Comparison of ENCODE assay signal across 8 mouse cellular contexts in genomic region chr8:94532000-94532399, GRCm38 (mm10). TPM values are rescaled to one million over a fixed set of nuclear protein-coding genes. Genes with fewer than 3 reads are reported as not detected.
DNase-seq lines count a peak whose midpoint lies in the region; ATAC-seq and TF ChIP-seq lines count a peak whose summit lies in the region.

No protein-coding gene starts in this region.

- peak; percentile 52 for ATAC-seq in Patski
- ATAC-seq in forebrain, postnatal 0 days = peak; percentile 52
- ATAC-seq in midbrain, embryonic 12.5 days (ENCODE audit: low FRiP score, low read depth) = 0 out of 2 replicates have a peak, but pooled peaks have one; percentile 14
- ATAC-seq in granulocyte monocyte progenitor cell, adult 5-6 weeks (replicated peaks; ENCODE audit: poor library complexity, severe bottlenecking) = no peak

- H3K36me3 ChIP-seq in heart, adult 2 months (ENCODE audit: control insufficient read depth, insufficient read depth, low read length) = no peaks in the 10 kb centered on the region
- H3K36me3 ChIP-seq in forebrain, postnatal 0 days (ENCODE audit: insufficient read depth) = no peaks in the 10 kb centered on the region
- no peaks in the 10 kb centered on the region for H3K36me3 ChIP-seq in midbrain, embryonic 12.5 days

- DNase-seq in heart, adult 2 months = no peak
- DNase-seq in heart, adult 9 months (ENCODE audit: low spot score in 2 of 2) = no peak
- peak; percentile 51 for DNase-seq in Patski (ENCODE audit: low read depth, low spot score)
- DNase-seq in forebrain, postnatal 0 days = peak; percentile 49
- no peak for DNase-seq in urinary bladder, postnatal 10 days (ENCODE audit: low spot score)
- DNase-seq in layer of hippocampus, adult 9-10 months (ENCODE audit: low spot score) = no peak

- POLR2A ChIA-PET in Patski (lab: Charles Lee) = interaction anchor here (1.0 to 1.3 kb wide), 2 partner anchors 40 to 225 kb away, joined by 3 to 7 read pairs; no protein-coding TSS in a partner anchor

- CTCF ChIA-PET in Patski (lab: Charles Lee) = interaction anchor here (0.7 to 3.1 kb wide), 3 partner anchors 8 to 52 kb away, joined by 3 to 10 read pairs (median 7); no protein-coding TSS in a partner anchor

- peak overlapping the region; percentile 76; the same call in 1 of the 2 replicates for H3K4me3 ChIP-seq in heart, adult 2 months
- peak overlapping the region; percentile 63 for H3K4me3 ChIP-seq in forebrain, postnatal 0 days (ENCODE audit: low read depth, low read length)
- peak overlapping the region; percentile 66 for H3K4me3 ChIP-seq in midbrain, embryonic 12.5 days

- peak overlapping the region; percentile 92 for H3K4me2 ChIP-seq in forebrain, postnatal 0 days (ENCODE audit: low read depth)
- H3K4me2 ChIP-seq in midbrain, embryonic 12.5 days (replicated peaks) = peak overlapping the region; percentile 95

- H3K9me3 ChIP-seq in forebrain, postnatal 0 days (ENCODE audit: low read length) = no peaks in the 10 kb centered on the region
- H3K9me3 ChIP-seq in midbrain, embryonic 12.5 days = no peaks in the 10 kb centered on the region

- no peak overlapping the region for H3K27ac ChIP-seq in heart, adult 2 months
- peak overlapping the region; percentile 74 for H3K27ac ChIP-seq in forebrain, postnatal 0 days (ENCODE audit: low read depth, low read length)
- peak overlapping the region; percentile 25; the same call in 1 of the 2 replicates for H3K27ac ChIP-seq in midbrain, embryonic 12.5 days (replicated peaks)

- no peak overlapping the region for H3K9ac ChIP-seq in heart, adult 2 months (ENCODE audit: low read depth, low read length)
- peak overlapping the region; percentile 77 for H3K9ac ChIP-seq in forebrain, postnatal 0 days
- H3K9ac ChIP-seq in midbrain, embryonic 12.5 days (replicated peaks) = peak overlapping the region; percentile 74; the same call in 1 of the 2 replicates

- TF ChIP-seq POLR2A in heart, adult 2 months (IDR thresholded peaks at IDR 0.05; ENCODE audit: insufficient read depth, low read depth, low read length) = no peak

- no peaks in the 10 kb centered on the region for H3K27me3 ChIP-seq in heart, adult 2 months (ENCODE audit: control insufficient read depth, insufficient read depth, low read length)
- no peaks in the 10 kb centered on the region for H3K27me3 ChIP-seq in Patski
- H3K27me3 ChIP-seq in forebrain, postnatal 0 days (ENCODE audit: insufficient read depth, low read length) = no peaks in the 10 kb centered on the region
- peaks cover 73% of the 10 kb centered on the region for H3K27me3 ChIP-seq in midbrain, embryonic 12.5 days

- peaks cover 6% of the 10 kb centered on the region for H3K4me1 ChIP-seq in heart, adult 2 months (ENCODE audit: control insufficient read depth, insufficient read depth, low read length)
- H3K4me1 ChIP-seq in forebrain, postnatal 0 days (ENCODE audit: insufficient read depth) = peaks cover 6% of the 10 kb centered on the region; the same call in 1 of the 2 replicates
- peaks cover 28% of the 10 kb centered on the region for H3K4me1 ChIP-seq in midbrain, embryonic 12.5 days

- in situ Hi-C loops in Patski (cut with MboI; ENCODE audit: low pct_unique_long_range_greater_than_20kb) = no loop called here

- WGBS in heart, adult 2 months = 31% methylated on average over 8 of the region's 8 CpGs
- 2% methylated on average over 8 of the region's 8 CpGs for WGBS in forebrain, postnatal 0 days
- WGBS in midbrain, embryonic 12.5 days = under 1% methylated on average over 8 of the region's 8 CpGs

- no peak for TF ChIP-seq CTCF in heart, adult 2 months (IDR thresholded peaks at IDR 0.05)
- no peak for TF ChIP-seq CTCF in Patski (IDR thresholded peaks at IDR 0.05)
- TF ChIP-seq CTCF in forebrain, postnatal 0 days (IDR thresholded peaks at IDR 0.05; ENCODE audit: low read depth) = no peak

- TF ChIP-seq EP300 in heart, adult 2 months (IDR thresholded peaks at IDR 0.05; ENCODE audit: insufficient read depth, low read depth, low read length) = no peak

- intact Hi-C loops in heart, adult 2 months (cut with DNase I) = loop anchor here (2.0 to 5.0 kb wide), 3 partner anchors 35 to 280 kb away; partner anchors contain the start of gene Ccl17

- no peaks in the 10 kb centered on the region for H3K79me2 ChIP-seq in heart, adult 2 months (replicated peaks; ENCODE audit: control insufficient read depth, insufficient read depth, low read length)

RNA-seq across cellular contexts. Expression of gene Cpne2, which starts 0.8 kb away (rescaled TPM):
- total RNA-seq in heart, adult 2 months (2021) = 1 to 10 TPM; 3.4 to 3.9 TPM
- polyA plus RNA-seq in heart, adult 2 months (2012; rRNA removed) = 8.3 and 14.1 TPM in 2 replicates
- 51.2 TPM for polyA plus RNA-seq in Patski (2021)
- 49.2 and 68.8 TPM in 2 replicates for total RNA-seq in forebrain, postnatal 0 days (2014; rRNA removed)
- 41.6 and 58.3 TPM in 2 replicates for polyA plus RNA-seq in forebrain, postnatal 0 days (2015; fragmentation: Nextera tagmentation; extraction: Ambion mirVana)
- 9.9 and 10.0 TPM in 2 replicates for polyA plus RNA-seq in midbrain, embryonic 12.5 days (2016; fragmentation: Nextera tagmentation; extraction: Ambion mirVana)
- total RNA-seq in granulocyte monocyte progenitor cell, adult 5-6 weeks (2014; fragmentation: Nextera tagmentation) = 106 and 114 TPM in 2 replicates
- 53.9 and 56.5 TPM in 2 replicates for total RNA-seq in granulocyte monocyte progenitor cell, adult 5-6 weeks (2017)

Comparison
In these comparisons a context has a peak if more than half of its experiments do, and no peak if none do; other contexts are left out.
1. DNase-seq: peak in Patski (single experiment) and forebrain, postnatal 0 days (single experiment); none in heart, adult 2 months (0 of 2), heart, adult 9 months (0 of 2), urinary bladder, postnatal 10 days (single experiment) and layer of hippocampus, adult 9-10 months (single experiment).
2. Peak in every context shown above with its lines, with median percentiles within 50 percentile points of each other: H3K4me3 ChIP-seq.